Mouse (Mus musculus) adrenal gland, postnatal 0 days (tissue): ENCODE results near the gene Snrpb2. TPM values are rescaled to one million over a fixed set of nuclear protein-coding genes. Genes with fewer than 3 reads are reported as not detected.

Source experiments
- polyA plus RNA-seq: library from polyadenylated mRNA; unstranded; fragments of >200 nt; fragmentation: Nextera tagmentation; extraction: Ambion mirVana; gene quantifications from 2 replicates; pipeline ENCODE4 v1.2.1, GENCODE M21; 2015

The Snrpb2 gene
- polyA plus RNA-seq: 82.7 and 104 TPM in 2 replicates

GRCm38 (mm10) chr2:143062812-143063792, at the start of gene Snrpb2:
Gene Snrpb2, plus strand, starts transcription at chr2:143063039.

DNA sequence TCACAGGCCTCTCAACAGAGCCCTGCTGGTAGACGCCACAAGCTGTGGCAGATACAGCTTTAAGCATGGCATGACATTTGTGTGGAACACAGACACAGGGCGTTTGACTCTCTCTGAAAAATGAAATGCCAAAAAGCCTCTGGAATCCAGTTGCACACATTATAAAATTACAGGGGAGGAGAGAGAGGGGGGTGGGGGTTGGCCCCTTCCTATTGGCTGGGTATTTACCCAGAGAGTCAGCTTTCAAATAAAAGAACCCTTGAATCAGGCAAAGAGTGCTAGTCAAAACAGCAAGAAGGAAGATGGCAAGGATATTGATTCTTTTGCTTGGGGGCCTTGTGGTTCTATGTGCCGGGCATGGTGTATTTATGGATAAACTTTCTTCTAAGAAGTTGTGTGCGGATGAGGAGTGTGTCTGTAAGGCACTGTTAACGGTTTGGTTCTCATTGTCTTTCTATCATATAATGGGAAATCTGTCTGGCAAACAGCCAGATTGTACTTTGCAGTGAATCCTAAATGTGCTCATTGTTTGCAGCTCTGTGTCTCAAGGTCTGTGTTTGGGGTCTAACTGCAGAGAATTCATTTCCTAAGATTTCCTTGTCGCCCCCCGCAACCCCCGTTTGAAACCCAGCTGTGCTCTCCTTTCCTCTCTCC, 15.5 kb downstream of the Snrpb2 start, which contains the start of gene Otor:
Gene Otor, plus strand, starts transcription at position 276 of the 654 bp plus-strand sequence.

Other genes starting within 250 kb of the Snrpb2 start
- gene Kif16b, start 161.5 kb upstream of the Snrpb2 start, polyA plus RNA-seq: 3.8 and 6.4 TPM in 2 replicates
- not detected in 2 replicates for gene Otor, start 15.4 kb downstream of the Snrpb2 start, polyA plus RNA-seq